Mouse (Mus musculus) heart, adult 8-10 months (tissue): ENCODE results near the gene Abhd2. TPM values are rescaled to one million over a fixed set of nuclear protein-coding genes. Genes with fewer than 3 reads are reported as not detected.

Source experiments
- DNase-seq: peaks from one replicate; pipeline ENCODE4 v3.0.0; 2022; ENCODE audit warnings: low spot score
- total RNA-seq, 4 experiments: library from RNA; stranded (reverse); gene quantifications; 2 replicates each; pipeline ENCODE4 v1.2.4; 2022

Abhd2 gene
- total RNA-seq, 4 experiments from 2014 or later, result 25.5 to 43.7 (median 29.9) TPM

- DNase-seq, result no peak
Observed at GRCm38 (mm10) chr7:79293605-79294232, 20.7 kb downstream of the Abhd2 start.

GRCm38 (mm10) chr7:79294449-79294980 lies 21.5 kb downstream of the Abhd2 start:
- no peak for DNase-seq

GRCm38 (mm10) chr7:79295196-79295826 lies 22.3 kb downstream of the Abhd2 start:
- DNase-seq, result no peak

GRCm38 (mm10) chr7:79298681-79299080 lies 25.7 kb downstream of the Abhd2 start:
- no peak for DNase-seq

GRCm38 (mm10) chr7:79299548-79299947 lies 26.5 kb downstream of the Abhd2 start:
- DNase-seq, result no peak

- DNase-seq, result no peak
Observed at GRCm38 (mm10) chr7:79300432-79301151, 27.6 kb downstream of the Abhd2 start.

GRCm38 (mm10) chr7:79302145-79302544 lies 29.1 kb downstream of the Abhd2 start:
- DNase-seq, result no peak

GRCm38 (mm10) chr7:79302586-79302985 lies 29.6 kb downstream of the Abhd2 start:
- DNase-seq, result no peak

- no peak for DNase-seq
Observed at GRCm38 (mm10) chr7:79303183-79303761, 30.3 kb downstream of the Abhd2 start.

GRCm38 (mm10) chr7:79308455-79309030 lies 35.5 kb downstream of the Abhd2 start:
- no peak for DNase-seq

- DNase-seq, result peak; percentile 35
Observed at GRCm38 (mm10) chr7:79309247-79310190, 36.5 kb downstream of the Abhd2 start.

GRCm38 (mm10) chr7:79310191-79310555 lies 37.2 kb downstream of the Abhd2 start:
- DNase-seq, result no peak

- DNase-seq, result peak; percentile 42
Observed at GRCm38 (mm10) chr7:79311420-79311988, 38.5 kb downstream of the Abhd2 start.

- no peak for DNase-seq
Observed at GRCm38 (mm10) chr7:79312246-79312645, 39.2 kb downstream of the Abhd2 start.

- DNase-seq, result no peak
Observed at GRCm38 (mm10) chr7:79313519-79314059, 40.6 kb downstream of the Abhd2 start.

- no peak for DNase-seq
Observed at GRCm38 (mm10) chr7:79314517-79314916, 41.5 kb downstream of the Abhd2 start.

GRCm38 (mm10) chr7:79315149-79315548 lies 42.1 kb downstream of the Abhd2 start:
- DNase-seq, result no peak

- DNase-seq, result no peak
Observed at GRCm38 (mm10) chr7:79316069-79316695, 43.2 kb downstream of the Abhd2 start.

GRCm38 (mm10) chr7:79317576-79317975 lies 44.6 kb downstream of the Abhd2 start:
- DNase-seq, result no peak
